Mouse (Mus musculus) neural tube, embryonic 14.5 days (tissue): ENCODE data around the gene Cwh43. TPM values are rescaled to one million over a fixed set of nuclear protein-coding genes. Genes with fewer than 3 reads are reported as not detected.

Experiments
- ATAC-seq: fragments of 200-750 bp; cut with Nextera tagmentation; 2 replicates; pipeline ENCODE4 v1.8.0; 2017; ENCODE audit warnings: low read depth, mild to moderate bottlenecking, moderate TSS enrichment, moderate library complexity
- H3K27ac ChIP-seq: fragments of 300-500 bp; sonication (generic); 2 replicates; pipeline ENCODE4 v1.5.1; 2014; ENCODE audit warnings: low read depth, mild to moderate bottlenecking, control low read depth, low read length, moderate library complexity, mixed read lengths
- H3K27me3 ChIP-seq: fragments of 300-500 bp; sonication (generic); 2 replicates; pipeline ENCODE4 v1.6.1; 2014; ENCODE audit warnings: low read length; ENCODE audit not compliant: control insufficient read depth, insufficient read depth
- H3K36me3 ChIP-seq: fragments of 300-500 bp; sonication (generic); 2 replicates; pipeline ENCODE4 v1.6.1; 2014; ENCODE audit warnings: low read length, mixed read lengths; ENCODE audit not compliant: control insufficient read depth, insufficient read depth
- H3K4me1 ChIP-seq: fragments of 300-500 bp; sonication (generic); 2 replicates; pipeline ENCODE4 v1.6.1; 2014; ENCODE audit warnings: low read length; ENCODE audit not compliant: control insufficient read depth, insufficient read depth
- H3K4me2 ChIP-seq: fragments of 300-500 bp; sonication (generic); 2 replicates; pipeline ENCODE4 v1.6.1; 2014; ENCODE audit warnings: mild to moderate bottlenecking, low read depth, low read length, control low read depth
- H3K4me3 ChIP-seq: fragments of 300-500 bp; sonication (generic); 2 replicates; pipeline ENCODE4 v1.5.1; 2014; ENCODE audit warnings: low read depth, low read length, control low read depth, mixed read lengths
- H3K9ac ChIP-seq: fragments of 300-500 bp; sonication (generic); replicated peaks from 2 replicates; pipeline ENCODE4 v1.6.1; 2014; ENCODE audit warnings: low read depth, mild to moderate bottlenecking, control low read depth, low read length, mixed read lengths
- H3K9me3 ChIP-seq: fragments of 300-500 bp; sonication (generic); 2 replicates; pipeline ENCODE4 v1.6.1; 2016; ENCODE audit warnings: low read length; ENCODE audit not compliant: control insufficient read depth
- WGBS: fragments of 180-500 bp; shearing (Covaris S2); extraction: QIAGEN DNeasy Blood & Tissue Kit; methylation state at CpG from one replicate; pipeline ENCODE4 v1.1.7; 2014; 5-methylcytosine and 5-hydroxymethylcytosine counted together
- polyA plus RNA-seq: library from polyadenylated mRNA; unstranded; fragments of >200 nt; fragmentation: Nextera tagmentation; extraction: Ambion mirVana; gene quantifications from 2 replicates; pipeline ENCODE4 v1.2.1, GENCODE M21; 2014

The Cwh43 gene
- polyA plus RNA-seq, 1 experiment from 2014 or later: 0.88 TPM

GRCm38 (mm10) chr5:73368845-73369447, 36.9 kb upstream of the Cwh43 start:
- Histone ChIP-seq H3K4me3 (no peak overlapping the region), H3K27me3 (no peaks in the 10 kb centered on the region), H3K9ac (no peak overlapping the region), H3K27ac (no peak overlapping the region), H3K4me1 (no peaks in the 10 kb centered on the region), H3K9me3 (no peaks in the 10 kb centered on the region), H3K4me2 (no peak overlapping the region), H3K36me3 (no peaks in the 10 kb centered on the region)
- ATAC-seq: no peak
- WGBS: 81% methylated on average over 10 of the region's 10 CpGs

GRCm38 (mm10) chr5:73369731-73370130, 36.1 kb upstream of the Cwh43 start:
- no peak for ATAC-seq
- no peak overlapping the region for H3K9ac ChIP-seq
- 37% methylated on average over 3 of the region's 3 CpGs for WGBS
- no peak overlapping the region for H3K4me2 ChIP-seq
- H3K27me3 ChIP-seq: no peaks in the 10 kb centered on the region
- H3K27ac ChIP-seq: no peak overlapping the region
- no peak overlapping the region for H3K4me3 ChIP-seq
- no peaks in the 10 kb centered on the region for H3K36me3 ChIP-seq
- H3K4me1 ChIP-seq: no peaks in the 10 kb centered on the region
- no peaks in the 10 kb centered on the region for H3K9me3 ChIP-seq

GRCm38 (mm10) chr5:73372601-73373000, 33.3 kb upstream of the Cwh43 start:
- Histone ChIP-seq H3K27me3 (no peaks in the 10 kb centered on the region), H3K4me3 (no peak overlapping the region), H3K36me3 (no peaks in the 10 kb centered on the region), H3K9me3 (no peaks in the 10 kb centered on the region), H3K9ac (no peak overlapping the region), H3K4me2 (no peak overlapping the region), H3K4me1 (no peaks in the 10 kb centered on the region), H3K27ac (no peak overlapping the region)
- ATAC-seq: no peak
- 77% methylated on average over 5 of the region's 5 CpGs for WGBS

GRCm38 (mm10) chr5:73373184-73373583, 32.7 kb upstream of the Cwh43 start:
- Histone ChIP-seq H3K9ac (no peak overlapping the region), H3K9me3 (no peaks in the 10 kb centered on the region), H3K27me3 (no peaks in the 10 kb centered on the region), H3K4me2 (no peak overlapping the region), H3K36me3 (no peaks in the 10 kb centered on the region), H3K4me3 (no peak overlapping the region), H3K27ac (no peak overlapping the region), H3K4me1 (no peaks in the 10 kb centered on the region)
- no peak for ATAC-seq
- WGBS: 52% methylated on average over 3 of the region's 3 CpGs

GRCm38 (mm10) chr5:73376041-73376440, 29.8 kb upstream of the Cwh43 start:
- ATAC-seq: no peak
- 0 out of 2 replicates have a peak, but pooled peaks cover 2% of the 10 kb centered on the region for H3K27me3 ChIP-seq
- H3K4me3 ChIP-seq: no peak overlapping the region
- no peaks in the 10 kb centered on the region for H3K36me3 ChIP-seq
- WGBS: 53% methylated on average over 9 of the region's 9 CpGs
- no peak overlapping the region for H3K27ac ChIP-seq
- H3K4me1 ChIP-seq: no peaks in the 10 kb centered on the region
- no peak overlapping the region for H3K9ac ChIP-seq
- no peaks in the 10 kb centered on the region for H3K9me3 ChIP-seq
- H3K4me2 ChIP-seq: no peak overlapping the region

GRCm38 (mm10) chr5:73376491-73376890, 29.4 kb upstream of the Cwh43 start:
- H3K36me3 ChIP-seq: no peaks in the 10 kb centered on the region
- 0 out of 2 replicates have a peak, but pooled peaks cover 2% of the 10 kb centered on the region for H3K27me3 ChIP-seq
- H3K9me3 ChIP-seq: no peaks in the 10 kb centered on the region
- H3K4me3 ChIP-seq: no peak overlapping the region
- 90% methylated on average over 7 of the region's 7 CpGs for WGBS
- H3K4me2 ChIP-seq: no peak overlapping the region
- H3K9ac ChIP-seq: no peak overlapping the region
- H3K27ac ChIP-seq: no peak overlapping the region
- no peaks in the 10 kb centered on the region for H3K4me1 ChIP-seq
- no peak for ATAC-seq

GRCm38 (mm10) chr5:73379908-73380307, 26.0 kb upstream of the Cwh43 start:
- no peak overlapping the region for H3K4me3 ChIP-seq
- 24% methylated on average over 3 of the region's 3 CpGs for WGBS
- ATAC-seq: peak; percentile 90
- no peaks in the 10 kb centered on the region for H3K9me3 ChIP-seq
- H3K36me3 ChIP-seq: no peaks in the 10 kb centered on the region
- H3K4me1 ChIP-seq: no peaks in the 10 kb centered on the region
- H3K27me3 ChIP-seq: 0 out of 2 replicates have a peak, but pooled peaks cover 2% of the 10 kb centered on the region
- no peak overlapping the region for H3K9ac ChIP-seq
- no peak overlapping the region for H3K4me2 ChIP-seq
- H3K27ac ChIP-seq: no peak overlapping the region

GRCm38 (mm10) chr5:73380829-73381228, 25.0 kb upstream of the Cwh43 start:
- H3K9ac ChIP-seq: no peak overlapping the region
- H3K9me3 ChIP-seq: no peaks in the 10 kb centered on the region
- no peak overlapping the region for H3K27ac ChIP-seq
- H3K4me2 ChIP-seq: no peak overlapping the region
- 51% methylated on average over 8 of the region's 8 CpGs for WGBS
- H3K36me3 ChIP-seq: no peaks in the 10 kb centered on the region
- H3K4me3 ChIP-seq: no peak overlapping the region
- H3K4me1 ChIP-seq: no peaks in the 10 kb centered on the region
- H3K27me3 ChIP-seq: 0 out of 2 replicates have a peak, but pooled peaks cover 2% of the 10 kb centered on the region
- ATAC-seq: no peak

GRCm38 (mm10) chr5:73381510-73381909, 24.4 kb upstream of the Cwh43 start:
- Histone ChIP-seq H3K4me2 (no peak overlapping the region), H3K4me3 (no peak overlapping the region), H3K9me3 (no peaks in the 10 kb centered on the region), H3K9ac (no peak overlapping the region), H3K27ac (no peak overlapping the region), H3K4me1 (no peaks in the 10 kb centered on the region), H3K36me3 (no peaks in the 10 kb centered on the region), H3K27me3 (0 out of 2 replicates have a peak, but pooled peaks cover 2% of the 10 kb centered on the region)
- ATAC-seq: no peak
- 80% methylated on average over 7 of the region's 7 CpGs for WGBS
